8 mouse cellular contexts compared by ENCODE assay signal in the genomic region with DNA sequence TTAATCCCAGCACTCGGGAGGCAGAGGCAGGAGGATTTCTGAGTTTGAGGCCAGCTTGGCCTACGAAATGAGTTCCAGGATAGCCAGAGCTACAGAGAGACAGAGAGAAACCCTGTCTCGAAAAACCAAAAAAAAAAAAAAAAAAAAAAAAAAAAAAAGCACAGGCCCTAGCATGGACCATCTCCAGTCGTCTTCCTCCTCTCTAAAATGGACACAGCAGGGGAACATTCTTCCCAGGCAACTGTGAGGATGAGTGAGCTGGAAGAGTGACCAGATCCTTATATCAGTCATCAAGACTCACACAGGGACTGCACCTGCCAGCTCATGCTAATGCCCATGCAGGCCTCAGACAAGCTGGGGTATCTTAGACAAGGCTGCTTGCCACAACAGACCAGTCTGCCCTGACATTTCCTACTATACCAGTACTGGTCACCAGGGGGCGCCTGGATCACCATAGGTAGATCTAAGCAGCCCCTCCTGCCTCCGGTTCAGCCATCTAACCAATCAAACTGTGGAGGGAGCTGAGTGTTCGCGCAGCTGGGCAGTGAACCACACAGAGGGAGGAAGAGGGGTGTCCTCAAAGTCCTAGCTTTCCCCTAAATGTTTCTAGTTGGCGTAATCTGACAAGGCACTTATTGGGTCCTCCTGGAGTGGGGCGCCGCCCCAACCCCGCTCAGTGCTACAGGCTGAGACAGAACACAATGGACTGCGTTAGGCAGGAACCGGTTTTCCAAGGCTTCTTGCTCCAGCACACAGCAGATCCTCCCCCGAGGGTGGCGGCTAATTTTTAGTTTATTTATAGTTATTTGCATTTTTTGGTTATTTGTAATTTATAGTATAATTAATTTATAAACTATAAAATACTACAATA. TPM values are rescaled to one million over a fixed set of nuclear protein-coding genes. Genes with fewer than 3 reads are reported as not detected.
DNase-seq lines count a peak whose midpoint lies in the region; ATAC-seq lines count a peak whose summit lies in the region.

No protein-coding gene starts in this region.

- peak; percentile 99 for ATAC-seq in common myeloid progenitor, adult 5-6 weeks (replicated peaks; ENCODE audit: low read depth, poor library complexity, severe bottlenecking)
- peak; percentile 99 for ATAC-seq in megakaryocyte progenitor cell, adult 5-6 weeks (replicated peaks; ENCODE audit: poor library complexity)

- peak; percentile 97 for DNase-seq in ZHBTc4 (ENCODE audit: low read depth, low spot score)
- DNase-seq in gastrocnemius, adult 8-10 months (ENCODE audit: low spot score in 2 of 2): peak; percentile 94 to 96
- DNase-seq in hindlimb bud, embryonic 11.5 days (ENCODE audit: extremely low spot score, low read depth, low spot score): peak; percentile 92
- DNase-seq in left cerebral cortex, adult 8-10 months (ENCODE audit: low spot score in 2 of 2): peak; percentile 93 to 94
- peak; percentile 99 for DNase-seq in right cerebral cortex, postnatal 14 days
- peak; percentile 95 to 96 for DNase-seq in urinary bladder, postnatal 36 days (ENCODE audit: low spot score in 2 of 2)

RNA-seq across cellular contexts. Expression of gene Cngb1, which starts 51.6 kb away (rescaled TPM):
- 2.6 and 5.2 TPM in 2 replicates for total RNA-seq in common myeloid progenitor, adult 5-6 weeks (2017)
- under 1 TPM in 3 of 4 experiments, not detected in 1; 0.05 to 0.16 (median 0.07) TPM for total RNA-seq in gastrocnemius, adult 8-10 months (2022)
- total RNA-seq in left cerebral cortex, adult 8-10 months (2022): under 1 TPM; 0.25 to 0.53 (median 0.49) TPM
- total RNA-seq in megakaryocyte progenitor cell, adult 5-6 weeks (2015): 6.3 and 9.3 TPM in 2 replicates
- total RNA-seq in megakaryocyte progenitor cell, adult 5-6 weeks (2017): 2.8 and 3.0 TPM in 2 replicates

RNA-seq across cellular contexts. Expression of gene Kifc3, which starts 52.2 kb away (rescaled TPM):
- 0.73 and 1.4 TPM in 2 replicates for total RNA-seq in common myeloid progenitor, adult 5-6 weeks (2017)
- total RNA-seq in gastrocnemius, adult 8-10 months (2022): 10 to 100 TPM in 1 of 4 experiments, 1 to 10 TPM in 3; 6.0 to 11.3 (median 8.5) TPM
- 10 to 100 TPM; 52.8 to 71.1 (median 56.8) TPM for total RNA-seq in left cerebral cortex, adult 8-10 months (2022)
- total RNA-seq in megakaryocyte progenitor cell, adult 5-6 weeks (2015): 0.73 and 0.99 TPM in 2 replicates
- total RNA-seq in megakaryocyte progenitor cell, adult 5-6 weeks (2017): 0.68 and 1.4 TPM in 2 replicates

RNA-seq across cellular contexts. Expression of gene Tepp, which starts 55.6 kb away (rescaled TPM):
- total RNA-seq in common myeloid progenitor, adult 5-6 weeks (2017): not detected in 2 replicates
- not detected for total RNA-seq in gastrocnemius, adult 8-10 months (2022)
- total RNA-seq in left cerebral cortex, adult 8-10 months (2022): not detected
- total RNA-seq in megakaryocyte progenitor cell, adult 5-6 weeks (2015): not detected in 2 replicates
- 0.68 TPM in 1 of 2 replicates, not detected in the other for total RNA-seq in megakaryocyte progenitor cell, adult 5-6 weeks (2017)

Comparison
In these comparisons a context has a peak if more than half of its experiments do, and no peak if none do; other contexts are left out.
1. Peak in every context shown above with its lines: DNase-seq and ATAC-seq.
2. RNA of gene Kifc3, which starts 52.2 kb away (total RNA-seq): 52.8 to 71.1 TPM in left cerebral cortex, adult 8-10 months; 6.0 to 11.3 TPM in gastrocnemius, adult 8-10 months, 0.68 to 1.4 TPM in megakaryocyte progenitor cell, adult 5-6 weeks and 0.73 to 1.4 TPM in common myeloid progenitor, adult 5-6 weeks; every median in the first group is over 4 times any median in the second.